Mouse (Mus musculus) ES-E14 (cell line): Measurements from ENCODE around the gene Ubxn7.

ENCODE experiments used
- CHD2 ChIP-seq: IDR thresholded peaks from 2 replicates; pipeline ENCODE4 v1.6.1; 2014; ENCODE audit warnings: mild to moderate bottlenecking, low read depth, low read length, inconsistent platforms
- HCFC1 ChIP-seq: IDR thresholded peaks from 2 replicates; pipeline ENCODE4 v1.6.1; 2012; ENCODE audit warnings: low read length, inconsistent platforms, borderline replicate concordance; ENCODE audit not compliant: insufficient read depth
- MAFK ChIP-seq: IDR thresholded peaks from 2 replicates; pipeline ENCODE4 v1.6.1; 2014; ENCODE audit warnings: mild to moderate bottlenecking, low read depth, low read length, inconsistent platforms; ENCODE audit not compliant: insufficient read depth
- ZNF384 ChIP-seq: IDR thresholded peaks from 2 replicates; pipeline ENCODE4 v1.6.1; 2012; ENCODE audit warnings: low read depth, low read length, inconsistent platforms

- TF ChIP-seq HCFC1: no peak
- TF ChIP-seq MAFK: no peak
- no peak for TF ChIP-seq CHD2
- TF ChIP-seq ZNF384: no peak
These were observed 58.8 kb downstream of the Ubxn7 start for GRCm38 (mm10) chr16:32390882-32391281.
